Mouse (Mus musculus): ENCODE measurements around the gene Rptor. TPM values are rescaled to one million over a fixed set of nuclear protein-coding genes. Genes with fewer than 3 reads are reported as not detected.

The Rptor gene
- polyA plus RNA-seq, 1 experiment, result 26.3 TPM

- no peak for DNase-seq (ENCODE audit: low read depth)
Measured at GRCm38 (mm10) chr11:119905794-119906193, 303.1 kb downstream of the Rptor start.

GRCm38 (mm10) chr11:119907006-119907650 is 304.4 kb downstream of the Rptor start:
- no peak for DNase-seq (ENCODE audit: low read depth)

GRCm38 (mm10) chr11:119907711-119908110 is 305.0 kb downstream of the Rptor start:
- no peak for DNase-seq (ENCODE audit: low read depth)

- DNase-seq (ENCODE audit: low read depth), result no peak
Measured at GRCm38 (mm10) chr11:119909436-119909835, 306.7 kb downstream of the Rptor start.

GRCm38 (mm10) chr11:119912845-119913244 is 310.1 kb downstream of the Rptor start:
- DNase-seq (ENCODE audit: low read depth), result no peak

GRCm38 (mm10) chr11:119913291-119913934 is 310.7 kb downstream of the Rptor start, which contains the start of gene Chmp6:
Chmp6 (plus strand) TSS chr11:119913441.
- DNase-seq (ENCODE audit: low read depth), result no peak

- DNase-seq (ENCODE audit: low read depth), result no peak
Measured at GRCm38 (mm10) chr11:119913935-119914314, 311.2 kb downstream of the Rptor start.

GRCm38 (mm10) chr11:119914381-119914780 is 311.7 kb downstream of the Rptor start:
- DNase-seq (ENCODE audit: low read depth), result no peak

- no peak for DNase-seq (ENCODE audit: low read depth)
Measured at GRCm38 (mm10) chr11:119915666-119916065, 313.0 kb downstream of the Rptor start.

- no peak for DNase-seq (ENCODE audit: low read depth)
Measured at GRCm38 (mm10) chr11:119916102-119916790, 313.5 kb downstream of the Rptor start.

- DNase-seq (ENCODE audit: low read depth), result no peak
Measured at GRCm38 (mm10) chr11:119916834-119917469, 314.2 kb downstream of the Rptor start.

- no peak for DNase-seq (ENCODE audit: low read depth)
Measured at GRCm38 (mm10) chr11:119918521-119918920, 315.8 kb downstream of the Rptor start.

GRCm38 (mm10) chr11:119919432-119919831 is 316.7 kb downstream of the Rptor start:
- DNase-seq (ENCODE audit: low read depth), result no peak

- DNase-seq (ENCODE audit: low read depth), result no peak
Measured at GRCm38 (mm10) chr11:119919897-119920296, 317.2 kb downstream of the Rptor start.

GRCm38 (mm10) chr11:119920668-119921067 is 318.0 kb downstream of the Rptor start:
- DNase-seq (ENCODE audit: low read depth), result no peak

- no peak for DNase-seq (ENCODE audit: low read depth)
Measured at GRCm38 (mm10) chr11:119925176-119925575, 322.5 kb downstream of the Rptor start.

- DNase-seq (ENCODE audit: low read depth), result no peak
Measured at GRCm38 (mm10) chr11:119926762-119927161, 324.1 kb downstream of the Rptor start.

- DNase-seq (ENCODE audit: low read depth), result no peak
Measured at GRCm38 (mm10) chr11:119928023-119928681, 325.4 kb downstream of the Rptor start.

- DNase-seq (ENCODE audit: low read depth), result no peak
Measured at GRCm38 (mm10) chr11:119929603-119930265, 327.0 kb downstream of the Rptor start.

- no peak for DNase-seq (ENCODE audit: low read depth)
Measured at GRCm38 (mm10) chr11:119931809-119932208, 329.1 kb downstream of the Rptor start.

- DNase-seq (ENCODE audit: low read depth), result no peak
Measured at GRCm38 (mm10) chr11:119933142-119933541, 330.4 kb downstream of the Rptor start.

All from gonadal fat pad, adult 2 months (tissue).